Mouse (Mus musculus) hindbrain, postnatal 0 days (tissue): ENCODE measurements at regions not wholly inside any gene's neighbourhood (a gene's known extent, or its start where the extent isn't known, plus 50 kb on each side); places are given as distances from the start of the nearest gene placed in this dataset.
A peak's percentile ranks its signal among the peaks of the same experiment; 100 is the strongest.

ENCODE experiments used
- ATAC-seq: fragments of 200-750 bp; cut with Nextera tagmentation; 2 replicates; pipeline ENCODE4 v1.8.0; 2017; ENCODE audit warnings: mild to moderate bottlenecking, moderate TSS enrichment, moderate library complexity
- DNase-seq: peaks from one replicate; pipeline ENCODE4 v3.0.0-alpha.2; 2015; ENCODE audit warnings: low spot score
- H3K27ac ChIP-seq: fragments of 300-500 bp; sonication (generic); 2 replicates; pipeline ENCODE4 v1.5.1; 2014; ENCODE audit warnings: mild to moderate bottlenecking
- H3K27me3 ChIP-seq: fragments of 300-500 bp; sonication (generic); 2 replicates; pipeline ENCODE4 v1.6.1; 2014; ENCODE audit warnings: low read length, mixed read lengths; ENCODE audit not compliant: insufficient read depth
- H3K36me3 ChIP-seq: fragments of 300-500 bp; sonication (generic); 2 replicates; pipeline ENCODE4 v1.6.1; 2014; ENCODE audit warnings: low read length, mixed read lengths; ENCODE audit not compliant: insufficient read depth
- H3K4me1 ChIP-seq: fragments of 300-500 bp; sonication (generic); 2 replicates; pipeline ENCODE4 v1.6.1; 2014; ENCODE audit warnings: antibody characterized with exemption, low read length, mixed read lengths; ENCODE audit not compliant: insufficient read depth
- H3K4me2 ChIP-seq: fragments of 300-500 bp; sonication (generic); 2 replicates; pipeline ENCODE4 v1.6.1; 2014; ENCODE audit warnings: low read depth, mild to moderate bottlenecking, low read length, moderate library complexity, mixed read lengths
- H3K4me3 ChIP-seq: fragments of 300-500 bp; sonication (generic); 2 replicates; pipeline ENCODE4 v1.5.1; 2014; ENCODE audit warnings: low read length
- H3K9ac ChIP-seq: fragments of 300-500 bp; sonication (generic); replicated peaks from 2 replicates; pipeline ENCODE4 v1.6.1; 2014; ENCODE audit warnings: mild to moderate bottlenecking, low read length, moderate library complexity, mixed read lengths
- H3K9me3 ChIP-seq: fragments of 300-500 bp; sonication (generic); 2 replicates; pipeline ENCODE4 v1.6.1; 2016; ENCODE audit warnings: low read length, mixed read lengths
- CTCF ChIP-seq: IDR thresholded peaks from 2 replicates; pipeline ENCODE4 v1.5.1; 2016; ENCODE audit warnings: antibody characterized with exemption, control low read depth, low read depth
- WGBS: fragments of 180-500 bp; shearing (Covaris S2); extraction: QIAGEN DNeasy Blood & Tissue Kit; methylation state at CpG from one replicate; pipeline ENCODE4 v1.1.7; 2014; 5-methylcytosine and 5-hydroxymethylcytosine counted together

DNA sequence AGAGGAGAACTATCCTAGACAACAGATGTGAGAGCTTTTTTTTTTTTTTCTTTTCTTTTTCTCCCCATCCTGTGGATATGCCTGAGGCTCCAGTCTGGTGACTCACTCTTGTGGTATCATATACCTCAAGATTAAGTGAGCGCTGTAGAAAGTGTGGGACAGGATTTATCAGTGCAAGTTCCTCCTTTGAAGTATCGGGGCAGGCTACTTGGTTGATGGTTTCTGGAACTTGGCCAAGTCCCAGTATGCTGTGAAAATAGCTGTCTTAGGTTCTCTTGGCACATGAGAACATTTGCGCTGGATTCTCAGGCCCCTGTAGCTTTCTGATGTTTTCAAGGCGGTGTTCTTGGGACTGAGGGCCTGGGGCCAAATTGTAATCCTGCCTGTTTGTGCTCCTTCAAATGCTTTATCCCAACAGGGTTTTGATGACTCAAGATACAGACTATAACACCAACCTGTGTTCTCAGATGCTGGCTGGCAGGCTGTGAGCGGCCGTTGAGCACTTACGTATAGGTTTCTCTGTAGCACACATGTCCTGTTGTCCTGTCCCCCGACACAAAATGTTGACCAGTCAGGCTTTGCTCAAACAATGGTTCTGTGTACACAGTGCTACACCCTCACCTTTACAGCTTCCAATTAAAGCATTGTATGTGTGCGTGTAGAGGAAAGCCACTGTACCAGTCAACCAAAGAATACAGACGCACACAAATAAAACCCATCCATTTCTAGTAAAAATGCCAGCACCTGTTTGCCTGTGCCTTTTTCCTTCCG lies 226.4 kb downstream of the Gm10260 start:
- Histone ChIP-seq H3K4me3 (no peak overlapping the region), H3K9me3 (no peaks in the 10 kb centered on the region), H3K27me3 (no peaks in the 10 kb centered on the region), H3K4me2 (no peak overlapping the region), H3K4me1 (peaks cover 9% of the 10 kb centered on the region), H3K9ac (no peak overlapping the region), H3K36me3 (no peaks in the 10 kb centered on the region), H3K27ac (no peak overlapping the region)
- ATAC-seq (no peak), DNase-seq (peak; percentile 66)
- TF ChIP-seq CTCF = no peak
- WGBS = 58% methylated on average over 11 of the region's 11 CpGs

DNA sequence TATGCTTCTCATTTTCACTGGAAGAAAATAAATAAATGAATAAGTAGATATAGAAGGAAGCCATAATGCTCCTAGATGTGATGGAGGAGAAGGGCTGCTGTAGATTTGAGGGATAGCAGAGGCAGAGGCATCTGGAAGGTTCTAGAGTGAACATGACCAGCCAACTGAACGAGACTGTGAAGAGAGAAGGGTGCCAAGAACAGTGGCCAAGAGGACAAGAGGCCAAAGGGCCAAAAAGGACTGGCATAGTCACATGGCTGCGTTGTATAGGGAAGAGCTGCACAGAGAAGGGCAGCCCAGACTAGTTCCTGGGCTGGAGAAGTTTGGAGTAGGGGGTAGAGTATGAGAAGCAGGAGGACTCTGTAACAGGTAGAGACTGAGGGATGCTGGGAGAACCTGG lies 229.3 kb downstream of the Gm10260 start:
- TF ChIP-seq CTCF = no peak
- Histone ChIP-seq H3K4me2 (no peak overlapping the region), H3K4me1 (no peaks in the 10 kb centered on the region), H3K36me3 (no peaks in the 10 kb centered on the region), H3K9me3 (no peaks in the 10 kb centered on the region), H3K4me3 (no peak overlapping the region), H3K27me3 (no peaks in the 10 kb centered on the region), H3K27ac (no peak overlapping the region), H3K9ac (no peak overlapping the region)
- 74% methylated on average over 2 of the region's 2 CpGs for WGBS
- ATAC-seq (no peak), DNase-seq (no peak)

DNA sequence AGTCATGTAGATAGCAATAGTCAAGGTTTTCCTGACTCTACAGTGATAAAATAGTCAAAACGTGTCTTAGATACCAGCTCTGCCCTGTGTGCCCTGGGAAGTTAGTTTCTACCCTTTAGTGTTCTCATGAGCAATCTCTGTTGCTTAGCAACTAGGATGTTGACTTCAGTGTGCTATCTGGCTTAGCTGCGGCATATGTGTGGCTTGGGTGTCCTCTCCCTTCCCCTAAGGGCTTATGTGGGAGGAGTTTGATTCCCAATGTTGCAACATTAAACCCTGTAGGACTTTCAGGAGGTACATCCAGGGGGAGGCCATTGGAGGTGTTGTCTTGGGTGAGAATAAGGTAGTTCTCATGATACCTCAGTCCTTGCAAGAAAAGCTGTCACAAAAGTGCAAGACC lies 229.9 kb downstream of the Gm10260 start:
- H3K4me3 ChIP-seq = no peak overlapping the region

DNA sequence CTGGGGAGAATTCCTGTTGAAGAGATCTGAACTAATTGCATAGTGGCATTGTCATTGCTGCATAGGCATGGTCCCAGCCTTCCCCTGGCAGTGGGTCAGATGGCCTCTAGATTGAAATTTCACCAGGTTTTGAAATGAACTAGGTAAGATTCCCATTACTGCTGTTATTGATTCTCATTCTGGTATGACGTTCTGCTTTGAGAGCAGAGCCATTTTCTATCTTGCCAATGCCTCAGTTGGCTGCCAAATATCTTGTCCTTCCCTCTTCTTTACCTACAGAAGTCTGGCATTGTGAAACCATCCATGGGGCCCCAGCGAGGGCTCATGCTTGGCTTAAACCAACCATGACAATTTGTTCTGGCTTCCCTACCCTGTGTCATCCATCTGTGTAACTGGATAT lies 232.5 kb downstream of the Gm10260 start:
- ATAC-seq (no peak), DNase-seq (no peak)
- H3K4me3 ChIP-seq = no peak overlapping the region
- no peak overlapping the region for H3K27ac ChIP-seq
- H3K36me3 ChIP-seq = no peaks in the 10 kb centered on the region
- peaks cover 9% of the 10 kb centered on the region for H3K4me1 ChIP-seq
- no peak overlapping the region for H3K4me2 ChIP-seq
- no peak for TF ChIP-seq CTCF
- 67% methylated on average over 2 of the region's 2 CpGs for WGBS
- no peaks in the 10 kb centered on the region for H3K9me3 ChIP-seq
- H3K27me3 ChIP-seq = no peaks in the 10 kb centered on the region
- H3K9ac ChIP-seq = no peak overlapping the region

More for the DNA sequence above, 229.9 kb downstream of the Gm10260 start:
- Histone ChIP-seq H3K36me3 (no peaks in the 10 kb centered on the region), H3K27me3 (no peaks in the 10 kb centered on the region), H3K9ac (no peak overlapping the region), H3K9me3 (no peaks in the 10 kb centered on the region), H3K4me1 (no peaks in the 10 kb centered on the region), H3K27ac (no peak overlapping the region), H3K4me2 (no peak overlapping the region)
- no peak for TF ChIP-seq CTCF
- 23% methylated on average over 2 of the region's 2 CpGs for WGBS
- DNase-seq = peak; percentile 57
- peak; percentile 59; the same call in 1 of the 2 replicates for ATAC-seq

DNA sequence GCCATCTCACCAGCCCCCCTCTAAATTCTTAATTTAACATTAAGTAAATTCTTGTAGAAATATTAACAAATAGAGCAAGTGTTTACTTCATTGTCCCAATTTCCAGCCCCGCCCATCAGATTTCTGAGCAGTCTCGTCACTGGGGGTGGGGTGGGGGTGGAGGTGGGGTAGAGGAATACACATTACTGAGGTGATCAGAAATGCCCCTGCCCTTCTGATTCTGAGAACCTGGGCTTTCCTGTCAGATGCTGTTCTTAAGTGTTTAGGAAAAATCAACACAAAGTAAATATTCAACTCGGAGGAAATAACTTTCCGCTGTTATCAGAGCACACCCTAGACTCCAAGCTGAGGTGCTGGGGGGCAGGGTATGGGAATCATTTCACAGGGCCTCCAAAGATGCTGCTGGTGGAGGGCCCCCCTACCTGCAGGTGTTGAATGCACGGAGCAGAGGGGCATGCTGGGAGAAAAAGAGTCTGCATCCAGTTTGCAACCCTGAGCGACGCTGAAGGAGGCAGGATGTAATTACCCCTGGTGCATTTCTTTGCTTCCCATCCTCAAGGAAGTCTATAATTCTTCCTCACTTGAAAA lies 235.5 kb downstream of the Gm10260 start:
- ATAC-seq (no peak), DNase-seq (no peak)
- TF ChIP-seq CTCF = no peak
- 70% methylated on average over 7 of the region's 7 CpGs for WGBS
- Histone ChIP-seq H3K4me2 (no peak overlapping the region), H3K4me1 (peaks cover 12% of the 10 kb centered on the region), H3K9me3 (no peaks in the 10 kb centered on the region), H3K9ac (no peak overlapping the region), H3K4me3 (no peak overlapping the region), H3K27ac (no peak overlapping the region), H3K27me3 (no peaks in the 10 kb centered on the region), H3K36me3 (no peaks in the 10 kb centered on the region)

DNA sequence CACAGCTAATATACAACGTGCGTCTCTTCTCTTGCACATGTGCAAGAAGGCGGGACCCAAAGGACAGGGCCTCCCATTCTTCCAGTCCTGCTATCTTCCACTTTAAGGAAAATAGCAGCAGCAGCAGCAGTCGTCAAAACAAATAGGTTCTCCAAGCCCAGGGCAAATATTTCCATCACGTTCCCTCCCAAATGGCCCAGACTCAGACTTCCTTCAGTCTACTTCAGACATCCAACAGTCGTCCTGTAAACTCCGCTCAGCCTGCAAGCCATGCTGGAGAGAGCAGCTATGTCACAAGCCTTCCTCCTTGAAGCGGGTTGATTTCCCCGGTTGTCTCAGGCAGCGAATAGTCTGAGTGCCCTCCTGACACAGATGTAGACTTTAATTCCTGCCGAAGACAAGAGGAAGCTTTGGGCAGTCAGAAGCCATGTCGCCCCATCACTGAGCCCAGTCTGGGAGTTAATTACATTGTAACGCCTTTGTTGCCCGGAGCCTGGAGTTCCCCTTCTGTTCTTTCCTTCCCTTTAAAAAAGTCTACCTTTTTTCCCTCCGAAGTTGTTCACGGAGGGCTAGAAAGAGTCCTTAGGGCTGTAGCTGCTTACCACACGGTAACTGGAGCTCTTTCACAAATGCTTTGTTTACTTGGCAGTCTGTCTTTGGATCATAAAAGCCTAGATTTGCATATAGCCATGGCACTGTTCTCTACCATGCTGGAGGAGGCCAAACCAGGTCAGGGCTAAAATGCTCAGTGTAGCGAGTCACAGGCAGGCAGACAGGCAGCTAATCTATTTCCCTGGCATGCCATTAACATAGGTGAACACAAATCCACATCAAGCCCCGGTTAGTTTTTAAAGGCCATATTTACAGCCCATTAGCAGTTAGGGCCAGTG lies 236.7 kb downstream of the Gm10260 start:
- Histone ChIP-seq H3K9me3 (no peaks in the 10 kb centered on the region), H3K9ac (no peak overlapping the region), H3K4me1 (peaks cover 14% of the 10 kb centered on the region), H3K27me3 (no peaks in the 10 kb centered on the region), H3K36me3 (no peaks in the 10 kb centered on the region), H3K27ac (peak overlapping the region; percentile 27), H3K4me3 (no peak overlapping the region), H3K4me2 (no peak overlapping the region)
- no peak for TF ChIP-seq CTCF
- WGBS = 27% methylated on average over 19 of the region's 19 CpGs
- ATAC-seq = 0 out of 2 replicates have a peak, but pooled peaks have one; percentile 15
- peak; percentile 41 for DNase-seq
